Mouse (Mus musculus) thymus, adult 2 months (tissue): ENCODE data around the gene Asap3. TPM values are rescaled to one million over a fixed set of nuclear protein-coding genes. Genes with fewer than 3 reads are reported as not detected.
A peak's percentile ranks its signal among the peaks of the same experiment; 100 is the strongest.

Source experiments
- DNase-seq: peaks from one replicate; pipeline ENCODE4 v3.0.0; 2021
- H3K27ac ChIP-seq: fragments of 200-500 bp; 2 replicates; pipeline ENCODE4 v1.5.1; 2012; ENCODE audit warnings: low read length, control low read depth; ENCODE audit not compliant: control insufficient read depth, insufficient read depth
- H3K27me3 ChIP-seq: fragments of 200-500 bp; 2 replicates; pipeline ENCODE4 v1.6.1; 2012; ENCODE audit warnings: mild to moderate bottlenecking, low read length, moderate library complexity, mixed read lengths; ENCODE audit not compliant: control insufficient read depth, insufficient read depth
- H3K36me3 ChIP-seq: fragments of 200-500 bp; 2 replicates; pipeline ENCODE4 v1.6.1; 2012; ENCODE audit warnings: mild to moderate bottlenecking, low read length, moderate library complexity; ENCODE audit not compliant: control insufficient read depth, insufficient read depth
- H3K4me1 ChIP-seq: fragments of 200-500 bp; replicated peaks from 2 replicates; pipeline ENCODE4 v1.6.1; 2012; ENCODE audit warnings: low read length; ENCODE audit not compliant: control insufficient read depth, insufficient read depth
- H3K4me3 ChIP-seq: fragments of 200-500 bp; 2 replicates; pipeline ENCODE4 v1.5.1; 2012; ENCODE audit warnings: mild to moderate bottlenecking, low read length, control low read depth, moderate library complexity; ENCODE audit not compliant: control insufficient read depth, insufficient read depth
- CTCF ChIP-seq: fragments of 200-500 bp; IDR thresholded peaks from 2 replicates; pipeline ENCODE4 v1.5.1; 2012; ENCODE audit warnings: mild to moderate bottlenecking, control low read depth, low read length, moderate library complexity, borderline replicate concordance; ENCODE audit not compliant: control insufficient read depth, poor library complexity, insufficient read depth; ENCODE audit errors: extremely low read depth
- POLR2A ChIP-seq: fragments of 200-500 bp; IDR thresholded peaks from 2 replicates; pipeline ENCODE4 v1.6.1; 2012; ENCODE audit warnings: mild to moderate bottlenecking, low read length, control low read depth, moderate library complexity; ENCODE audit not compliant: control insufficient read depth, poor library complexity, insufficient read depth; ENCODE audit errors: extremely low read depth
- WGBS: fragments of 180-500 bp; shearing (Covaris S2); methylation state at CpG from one replicate; pipeline ENCODE4 v1.1.7; 2018; 5-methylcytosine and 5-hydroxymethylcytosine counted together
- polyA plus RNA-seq: library from polyadenylated mRNA; depleted of rRNA; stranded (reverse); fragments of >200 nt; gene quantifications from 2 replicates; pipeline ENCODE4 v1.2.3, GENCODE M21; 2012

Gene Asap3
- polyA plus RNA-seq, 1 experiment, result 4.4 TPM

GRCm38 (mm10) chr4:136247729-136248463 lies 41.7 kb downstream of the Asap3 start, which contains the start of gene Tcea3:
Gene Tcea3, plus strand, starts transcription at chr4:136247729.
- TF ChIP-seq CTCF, result no peak
- TF ChIP-seq POLR2A, result no peak
- Histone ChIP-seq H3K4me3 (peak within 1 kb of the TSS; percentile 24), H3K4me1 (peaks cover 20% of the 10 kb centered on the region), H3K36me3 (no peaks in the 10 kb centered on the region), H3K27ac (no peak within 1 kb of the TSS), H3K27me3 (peaks cover 41% of the 10 kb centered on the region)
- WGBS, result 2% methylated on average over 46 of the region's 46 CpGs
- DNase-seq, result no peak

DNA sequence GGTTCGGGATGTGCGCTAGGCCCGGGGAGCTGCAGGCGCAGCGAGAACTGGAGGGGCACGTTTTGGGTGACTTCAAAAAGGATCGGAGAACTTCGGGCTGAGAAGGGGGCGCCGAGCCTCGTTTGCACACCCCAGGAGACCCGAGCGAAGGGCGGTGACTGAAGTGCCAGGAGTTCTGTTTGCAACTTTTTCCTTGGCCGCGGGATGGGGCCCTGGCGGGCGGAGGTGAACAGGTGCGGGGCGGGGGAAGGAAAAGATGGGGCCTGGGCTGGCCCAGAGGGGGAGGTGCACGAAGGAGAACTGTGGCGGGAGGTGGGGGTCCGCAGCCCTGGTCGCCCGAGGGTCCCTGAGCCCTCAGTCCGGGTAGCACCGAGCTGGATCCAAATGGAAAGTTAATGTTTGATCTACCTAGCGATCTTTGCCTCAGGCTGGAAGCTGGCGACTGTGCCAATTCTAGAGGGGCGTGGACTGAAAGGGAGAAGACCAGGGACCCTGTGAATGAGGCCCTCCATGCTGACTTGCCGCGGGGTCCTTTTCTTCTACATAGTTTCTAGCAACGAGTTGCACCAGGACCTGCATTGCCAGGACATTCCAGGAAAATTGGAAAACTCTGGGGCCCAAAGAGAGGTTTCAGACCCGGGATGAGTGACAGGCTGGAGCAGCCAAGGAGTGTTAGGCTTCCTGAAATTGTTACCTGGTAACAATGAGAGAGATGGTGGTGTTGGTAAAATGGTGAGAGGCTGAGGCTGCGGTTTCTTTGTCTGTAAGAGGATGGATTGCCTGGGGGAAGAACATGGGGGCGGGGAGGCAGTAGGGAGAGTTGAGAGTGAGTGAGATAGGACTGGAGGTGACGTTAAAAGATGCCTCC lies 42.5 kb downstream of the Asap3 start:
- no peak for DNase-seq
- TF ChIP-seq CTCF, result no peak
- no peak for TF ChIP-seq POLR2A
- peak overlapping the region; percentile 24; the same call in 1 of the 2 replicates for H3K4me3 ChIP-seq
- WGBS, result 4% methylated on average over 37 of the region's 37 CpGs
- H3K27me3 ChIP-seq, result peaks cover 41% of the 10 kb centered on the region
- peaks cover 20% of the 10 kb centered on the region for H3K4me1 ChIP-seq
- H3K27ac ChIP-seq, result no peak overlapping the region
- no peaks in the 10 kb centered on the region for H3K36me3 ChIP-seq

- Histone ChIP-seq H3K4me3 (no peak overlapping the region), H3K27me3 (peaks cover 41% of the 10 kb centered on the region), H3K36me3 (no peaks in the 10 kb centered on the region), H3K27ac (no peak overlapping the region), H3K4me1 (peaks cover 20% of the 10 kb centered on the region)
- no peak for DNase-seq
- WGBS, result 21% methylated on average over 11 of the region's 11 CpGs
- no peak for TF ChIP-seq POLR2A
- TF ChIP-seq CTCF, result no peak
These were observed 43.1 kb downstream of the Asap3 start for GRCm38 (mm10) chr4:136249332-136249647.

GRCm38 (mm10) chr4:136249780-136250179 lies 43.6 kb downstream of the Asap3 start:
- no peak for DNase-seq

DNA sequence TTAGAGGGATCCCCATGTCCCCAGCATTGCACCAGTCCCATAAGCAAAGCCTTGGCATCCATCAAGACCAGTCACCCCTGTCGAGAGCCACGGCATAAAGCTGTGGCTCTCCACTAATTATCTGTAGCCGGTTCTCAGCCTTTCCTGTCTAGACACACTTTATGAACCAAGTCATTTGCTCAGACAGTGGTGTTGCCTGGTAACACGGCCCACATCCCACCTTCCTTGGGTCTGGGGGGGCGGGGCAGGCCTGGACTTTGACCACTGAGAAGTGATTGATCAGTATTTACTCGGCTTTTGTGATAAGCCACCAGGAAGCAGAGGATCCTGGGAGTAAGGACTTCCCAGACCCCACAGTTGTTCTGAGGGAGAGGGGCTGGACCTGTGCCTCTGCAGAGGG lies 49.8 kb downstream of the Asap3 start:
- 68% methylated on average over 6 of the region's 6 CpGs for WGBS

More at GRCm38 (mm10) chr4:136249780-136250179, 43.6 kb downstream of the Asap3 start:
- Histone ChIP-seq H3K36me3 (no peaks in the 10 kb centered on the region), H3K27ac (no peak overlapping the region), H3K4me3 (no peak overlapping the region), H3K4me1 (peaks cover 20% of the 10 kb centered on the region), H3K27me3 (peaks cover 39% of the 10 kb centered on the region)
- WGBS, result 64% methylated on average over 9 of the region's 9 CpGs
- TF ChIP-seq POLR2A, result no peak
- TF ChIP-seq CTCF, result no peak

DNA sequence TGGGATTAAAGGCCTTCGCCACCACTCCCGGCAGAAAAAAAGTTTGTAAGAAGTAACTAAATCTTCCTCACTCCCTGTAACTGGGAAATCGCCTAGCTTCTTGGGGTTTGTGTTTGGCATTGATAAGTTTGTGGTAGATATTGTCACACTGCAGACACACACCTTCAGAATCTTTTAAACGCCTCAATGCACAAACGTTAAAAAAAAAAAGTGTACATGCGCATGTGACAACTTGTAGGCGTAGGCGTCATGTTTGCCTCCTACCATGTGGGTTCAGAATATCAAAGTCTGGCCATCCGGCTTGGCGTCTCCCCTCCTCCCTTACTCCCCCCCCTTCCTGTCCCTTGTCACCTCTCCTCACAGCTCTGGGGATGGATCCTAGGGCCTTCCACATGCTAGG lies 50.5 kb downstream of the Asap3 start:
- no peak for TF ChIP-seq POLR2A
- no peak for TF ChIP-seq CTCF
- Histone ChIP-seq H3K4me1 (no peaks in the 10 kb centered on the region), H3K4me3 (no peak overlapping the region), H3K27ac (no peak overlapping the region), H3K36me3 (no peaks in the 10 kb centered on the region), H3K27me3 (no peaks in the 10 kb centered on the region)
- no peak for DNase-seq
- 74% methylated on average over 10 of the region's 10 CpGs for WGBS

More for the DNA sequence above, 49.8 kb downstream of the Asap3 start:
- Histone ChIP-seq H3K4me1 (no peaks in the 10 kb centered on the region), H3K27ac (no peak overlapping the region), H3K27me3 (no peaks in the 10 kb centered on the region), H3K36me3 (no peaks in the 10 kb centered on the region), H3K4me3 (no peak overlapping the region)
- TF ChIP-seq POLR2A (no peak), CTCF (no peak)
- no peak for DNase-seq
